Mouse (Mus musculus) limb, embryonic 15.5 days (tissue): ENCODE measurements around the gene Efnb3. TPM values are rescaled to one million over a fixed set of nuclear protein-coding genes. Genes with fewer than 3 reads are reported as not detected.
A peak's percentile ranks its signal among the peaks of the same experiment; 100 is the strongest.
"Not testable (repeated sequence)": the region's sequence is repeated elsewhere in the genome, so short reads cannot be mapped to it uniquely, and the experiment has no call there.

Experiments
- ATAC-seq: fragments of 200-750 bp; cut with Nextera tagmentation; 2 replicates; pipeline ENCODE4 v1.8.0; 2017; ENCODE audit warnings: low read depth, moderate TSS enrichment; ENCODE audit not compliant: insufficient number of reproducible peaks, low FRiP score, low TSS enrichment
- H3K27ac ChIP-seq: fragments of 300-500 bp; sonication (generic); 2 replicates; pipeline ENCODE4 v1.5.1; 2015; ENCODE audit warnings: moderate library complexity, mild to moderate bottlenecking, inconsistent platforms
- H3K27me3 ChIP-seq: fragments of 300-500 bp; sonication (generic); 2 replicates; pipeline ENCODE4 v1.6.1; 2015; ENCODE audit warnings: inconsistent platforms
- H3K36me3 ChIP-seq: fragments of 300-500 bp; sonication (generic); 2 replicates; pipeline ENCODE4 v1.6.1; 2015; ENCODE audit warnings: inconsistent platforms
- H3K4me1 ChIP-seq: fragments of 300-500 bp; sonication (generic); 2 replicates; pipeline ENCODE4 v1.6.1; 2015; ENCODE audit warnings: inconsistent platforms
- H3K4me2 ChIP-seq: fragments of 300-500 bp; sonication (generic); 2 replicates; pipeline ENCODE4 v1.6.1; 2015; ENCODE audit warnings: mild to moderate bottlenecking, inconsistent platforms
- H3K4me3 ChIP-seq: fragments of 300-500 bp; sonication (generic); 2 replicates; pipeline ENCODE4 v1.5.1; 2015; ENCODE audit warnings: mild to moderate bottlenecking, inconsistent platforms
- H3K9ac ChIP-seq: fragments of 300-500 bp; sonication (generic); 2 replicates; pipeline ENCODE4 v1.6.1; 2015; ENCODE audit warnings: inconsistent platforms
- H3K9me3 ChIP-seq: fragments of 300-500 bp; sonication (generic); 2 replicates; pipeline ENCODE4 v1.6.1; 2016; ENCODE audit warnings: inconsistent platforms
- WGBS: fragments of 180-500 bp; shearing (Covaris S2); methylation state at CpG from one replicate; pipeline ENCODE4 v1.1.7; 2015; 5-methylcytosine and 5-hydroxymethylcytosine counted together
- polyA plus RNA-seq: library from polyadenylated mRNA; unstranded; fragments of >200 nt; fragmentation: Nextera tagmentation; extraction: Ambion mirVana; gene quantifications from 2 replicates; pipeline ENCODE4 v1.2.1, GENCODE M21; 2015

Gene Efnb3
- polyA plus RNA-seq, 1 experiment from 2014 or later = 33.2 TPM

DNA sequence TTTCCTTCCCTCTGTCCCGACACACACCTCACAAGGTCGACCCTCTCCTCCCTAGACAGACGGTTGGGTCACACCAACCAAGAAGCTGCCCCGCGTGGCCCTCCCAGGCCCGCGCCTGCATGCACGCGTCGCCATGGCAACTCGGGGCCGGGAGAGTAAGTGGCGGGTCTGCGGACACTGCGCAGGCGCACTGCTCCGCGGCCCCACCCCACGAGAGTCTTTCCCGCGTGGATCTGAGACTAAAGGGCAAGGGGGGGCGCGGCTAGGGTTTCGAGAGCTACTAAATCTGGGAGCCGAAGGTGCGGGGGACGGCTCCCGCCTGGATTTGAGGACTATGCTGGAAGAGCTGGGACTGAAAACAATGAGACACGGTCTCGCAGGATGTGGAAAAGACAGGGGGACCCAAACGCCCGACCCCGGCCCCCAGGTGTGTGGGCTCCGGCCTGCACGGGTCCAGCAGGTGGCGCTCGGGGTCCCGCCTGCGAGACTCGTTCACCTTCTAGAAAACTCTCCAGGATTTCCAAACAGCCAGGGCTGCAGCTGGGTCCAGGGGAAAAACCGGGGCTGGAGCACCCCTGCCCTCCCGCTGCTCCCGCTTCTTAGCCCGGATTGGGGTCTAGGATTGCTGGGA lies 13.5 kb downstream of the Efnb3 start:
- Histone ChIP-seq H3K4me1 (peaks cover 27% of the 10 kb centered on the region), H3K9me3 (no peaks in the 10 kb centered on the region), H3K27me3 (no peaks in the 10 kb centered on the region), H3K4me3 (peak overlapping the region; percentile 54), H3K27ac (peak overlapping the region; percentile 89), H3K4me2 (peak overlapping the region; percentile 92), H3K36me3 (no peaks in the 10 kb centered on the region), H3K9ac (peak overlapping the region; percentile 57)
- under 1% methylated on average over 44 of the region's 44 CpGs for WGBS
- peak; percentile 71 for ATAC-seq

DNA sequence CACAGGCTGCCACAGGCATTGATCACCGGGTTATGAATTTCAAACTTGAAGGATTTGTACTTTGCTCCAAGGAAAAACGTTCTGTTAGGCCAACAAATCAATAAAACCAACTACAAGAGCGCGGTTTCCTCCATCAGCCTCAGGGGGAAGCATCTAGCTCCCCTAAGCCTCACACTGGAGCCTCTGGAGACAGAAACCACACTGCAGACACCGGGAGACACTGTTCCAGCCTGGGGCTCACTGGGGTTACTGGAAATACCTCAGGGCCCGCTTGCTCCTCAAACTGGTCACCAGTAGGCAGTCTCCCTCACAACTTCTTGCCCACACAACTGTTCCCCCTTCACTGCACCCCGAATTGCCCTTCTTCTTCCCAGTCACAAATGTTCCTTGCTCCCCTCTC lies 14.0 kb downstream of the Efnb3 start:
- Histone ChIP-seq H3K4me2 (peak overlapping the region; percentile 92), H3K9ac (peak overlapping the region; percentile 57), H3K27ac (peak overlapping the region; percentile 89), H3K4me1 (peaks cover 27% of the 10 kb centered on the region), H3K27me3 (no peaks in the 10 kb centered on the region), H3K9me3 (no peaks in the 10 kb centered on the region), H3K36me3 (no peaks in the 10 kb centered on the region), H3K4me3 (peak overlapping the region; percentile 54)
- no peak for ATAC-seq
- WGBS = 8% methylated on average over 7 of the region's 7 CpGs

DNA sequence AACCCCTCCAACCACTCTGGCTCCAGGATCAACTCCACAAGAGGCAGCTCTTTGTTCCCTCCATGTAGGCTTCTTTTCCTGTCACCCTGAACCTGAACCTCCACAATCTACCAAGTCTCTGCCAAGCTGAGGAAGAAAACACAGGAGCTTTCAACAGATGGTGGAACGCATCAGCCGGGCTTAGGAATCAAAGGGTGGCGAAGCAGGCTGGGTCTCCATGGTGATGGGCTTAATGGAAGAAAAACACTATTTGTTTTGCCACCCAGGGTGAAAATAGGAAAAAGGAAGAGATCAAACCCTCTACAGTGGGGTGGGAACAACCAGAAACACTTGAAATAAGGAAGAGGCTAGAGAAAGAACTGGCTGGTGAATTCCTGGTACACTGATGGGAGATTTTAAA lies 16.4 kb downstream of the Efnb3 start:
- Histone ChIP-seq H3K36me3 (no peaks in the 10 kb centered on the region), H3K4me2 (no peak overlapping the region), H3K4me3 (no peak overlapping the region), H3K9me3 (no peaks in the 10 kb centered on the region), H3K27ac (no peak overlapping the region), H3K9ac (no peak overlapping the region), H3K4me1 (peaks cover 22% of the 10 kb centered on the region), H3K27me3 (no peaks in the 10 kb centered on the region)
- no peak for ATAC-seq
- 34% methylated on average over 3 of the region's 3 CpGs for WGBS

DNA sequence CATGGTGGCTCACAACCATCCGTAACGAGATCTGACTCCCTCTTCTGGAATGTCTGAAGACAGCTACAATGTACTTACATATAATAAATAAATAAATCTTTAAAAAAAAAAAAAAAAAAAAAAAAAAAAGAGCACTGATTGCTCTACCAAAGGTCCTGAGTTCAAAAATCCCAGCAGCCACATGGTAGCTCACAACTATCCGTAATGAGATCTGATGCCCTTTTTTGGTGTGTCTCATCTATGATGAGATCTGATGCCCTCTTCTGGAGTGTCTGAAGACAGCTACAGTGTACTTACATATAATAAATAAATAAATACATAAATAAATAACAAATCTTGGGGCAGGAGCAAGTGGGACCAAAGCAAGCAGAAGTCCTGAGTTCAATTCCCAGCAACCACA lies 18.3 kb downstream of the Efnb3 start:
- 88% methylated on average over 2 of the region's 3 CpGs for WGBS
- H3K27ac ChIP-seq, H3K9ac ChIP-seq, H3K36me3 ChIP-seq, H3K27me3 ChIP-seq, H3K4me3 ChIP-seq, H3K4me2 ChIP-seq, H3K4me1 ChIP-seq, H3K9me3 ChIP-seq, ATAC-seq: not testable (repeated sequence)

DNA sequence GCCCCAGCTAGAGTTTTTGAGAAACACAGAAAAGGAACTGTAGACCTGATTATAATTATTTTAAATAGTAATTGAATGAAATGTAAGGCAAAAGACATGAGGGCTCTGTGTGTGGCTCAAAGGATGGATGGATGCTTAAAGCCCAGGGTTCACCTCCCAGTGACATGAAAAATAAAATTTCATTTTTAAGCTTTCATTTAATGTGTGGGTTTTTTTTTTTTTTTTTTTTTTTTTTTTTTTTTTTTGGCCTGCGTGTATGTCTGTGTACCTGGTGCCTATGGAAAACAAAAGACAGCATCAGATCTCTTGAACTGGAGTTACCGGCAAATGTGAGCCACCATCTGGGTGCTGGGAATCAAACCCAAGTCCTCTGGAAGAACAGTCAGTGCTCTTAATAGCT lies 19.3 kb downstream of the Efnb3 start:
- Histone ChIP-seq H3K27ac (no peak overlapping the region), H3K9ac (no peak overlapping the region), H3K4me3 (no peak overlapping the region), H3K9me3 (no peaks in the 10 kb centered on the region), H3K4me2 (no peak overlapping the region), H3K4me1 (peaks cover under 1% of the 10 kb centered on the region), H3K27me3 (no peaks in the 10 kb centered on the region), H3K36me3 (no peaks in the 10 kb centered on the region)
- WGBS = 100% methylated on average over 2 of the region's 2 CpGs
- no peak for ATAC-seq

DNA sequence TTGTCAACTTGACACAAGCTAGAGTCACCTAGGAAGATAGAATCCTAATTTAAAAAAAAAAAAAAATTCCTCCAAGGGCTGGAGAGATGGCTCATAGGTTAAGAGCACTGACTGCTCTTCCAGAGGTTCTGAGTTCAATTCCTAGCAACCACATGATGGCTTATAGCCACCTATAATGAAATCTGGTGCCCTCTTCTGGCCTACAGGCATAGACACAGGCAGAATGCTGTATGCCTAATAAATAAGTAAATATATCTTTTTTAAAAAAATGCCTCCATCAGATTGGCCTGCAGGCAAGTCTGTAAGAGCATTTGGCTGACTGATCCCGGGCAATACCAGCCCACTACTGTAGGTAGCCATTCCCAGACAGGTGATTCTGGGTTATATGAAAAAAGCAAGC lies 25.0 kb downstream of the Efnb3 start:
- H3K4me1 ChIP-seq = no peaks in the 10 kb centered on the region; the same call in 1 of the 2 replicates
- H3K4me3 ChIP-seq = no peak overlapping the region
- ATAC-seq = no peak
- no peaks in the 10 kb centered on the region for H3K36me3 ChIP-seq
- H3K9me3 ChIP-seq = no peaks in the 10 kb centered on the region
- H3K27ac ChIP-seq = no peak overlapping the region
- no peak overlapping the region for H3K9ac ChIP-seq
- WGBS = 82% methylated on average over 1 of the region's 1 CpGs
- H3K4me2 ChIP-seq = no peak overlapping the region
- no peaks in the 10 kb centered on the region for H3K27me3 ChIP-seq

DNA sequence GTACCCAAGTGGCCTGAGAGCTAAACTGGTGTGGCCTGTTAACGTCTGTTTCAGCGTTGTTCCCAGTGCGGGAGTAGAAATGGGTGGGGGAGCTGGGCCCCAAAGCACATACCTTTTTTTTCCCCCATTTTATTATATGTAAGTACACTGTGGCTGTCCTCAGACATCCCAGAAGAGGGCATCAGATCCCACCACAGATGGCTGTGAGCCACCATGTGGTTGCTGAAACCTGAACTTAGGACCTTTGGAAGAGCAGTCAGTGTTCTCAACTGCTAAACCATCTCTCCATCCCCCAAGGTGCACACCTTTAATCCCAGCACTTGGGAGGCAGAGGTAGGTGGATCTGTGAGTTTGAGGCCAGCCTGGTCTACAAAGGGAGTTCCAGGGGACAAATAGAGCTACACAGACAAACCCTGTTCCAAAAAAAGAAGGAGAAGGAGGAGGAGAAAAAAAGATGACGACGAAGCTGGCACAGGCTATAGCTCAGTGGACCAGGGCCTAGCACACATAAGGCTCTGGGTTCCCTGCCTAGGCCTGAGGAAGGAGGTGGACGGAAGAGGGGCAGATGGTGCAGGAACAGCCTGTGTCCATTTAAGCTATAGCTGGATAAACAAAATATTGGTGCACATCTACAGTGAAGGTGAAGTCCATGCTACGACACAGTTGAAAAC lies 27.4 kb downstream of the Efnb3 start:
- H3K27ac ChIP-seq = no peak overlapping the region
- no peak overlapping the region for H3K9ac ChIP-seq
- no peak overlapping the region for H3K4me3 ChIP-seq
- no peak for ATAC-seq
- 70% methylated on average over 7 of the region's 7 CpGs for WGBS
- peaks cover 2% of the 10 kb centered on the region; the same call in 1 of the 2 replicates for H3K4me1 ChIP-seq
- no peaks in the 10 kb centered on the region for H3K9me3 ChIP-seq
- no peaks in the 10 kb centered on the region for H3K36me3 ChIP-seq
- no peak overlapping the region for H3K4me2 ChIP-seq
- no peaks in the 10 kb centered on the region for H3K27me3 ChIP-seq

DNA sequence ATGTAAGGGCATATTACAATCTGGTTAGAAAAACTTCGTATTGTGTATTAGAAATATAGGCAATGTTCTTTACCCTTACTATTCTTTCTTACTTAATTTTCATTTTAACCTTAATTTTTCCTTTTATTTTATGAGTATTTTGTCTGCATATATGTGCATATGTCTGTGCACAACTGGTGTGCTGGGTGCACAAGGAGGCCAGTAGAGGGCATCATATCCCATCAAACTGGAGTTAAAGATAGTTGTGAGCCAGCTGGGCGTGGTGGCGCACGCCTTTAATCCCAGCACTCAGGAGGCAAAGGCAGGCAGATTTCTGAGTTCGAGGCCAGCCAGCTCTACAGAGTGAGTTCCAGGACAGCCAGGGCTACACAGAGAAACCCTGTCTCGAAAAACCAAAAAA lies 29.2 kb downstream of the Efnb3 start:
- not testable (repeated sequence) for H3K27ac ChIP-seq, H3K9ac ChIP-seq, H3K27me3 ChIP-seq, H3K36me3 ChIP-seq, H3K4me3 ChIP-seq, H3K4me1 ChIP-seq, H3K4me2 ChIP-seq, H3K9me3 ChIP-seq, ATAC-seq
- whole genome bisulfite sequencing = 91% methylated on average over 6 of the region's 6 CpGs

DNA sequence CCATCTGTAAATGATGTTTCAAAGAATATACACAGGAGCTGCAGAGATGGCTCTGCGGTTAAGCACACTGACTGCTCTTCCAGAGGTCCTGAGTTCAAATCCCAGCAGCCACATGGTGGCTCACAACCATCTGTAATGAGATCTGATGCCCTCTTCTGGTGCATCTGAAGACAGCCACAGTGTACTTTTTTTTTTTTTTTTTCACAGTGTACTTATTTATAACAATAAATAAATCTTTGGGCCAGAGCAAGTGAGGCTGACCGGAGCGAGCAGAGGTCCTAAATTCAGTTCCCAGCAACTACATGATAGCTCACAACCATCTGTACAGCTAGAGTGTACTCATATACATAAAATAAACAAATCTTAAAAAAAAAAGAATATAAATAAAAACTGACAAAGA lies 29.7 kb downstream of the Efnb3 start:
- H3K36me3 ChIP-seq, H3K4me2 ChIP-seq, H3K9ac ChIP-seq, H3K27ac ChIP-seq, H3K4me1 ChIP-seq, H3K4me3 ChIP-seq, ATAC-seq, H3K27me3 ChIP-seq, H3K9me3 ChIP-seq: not testable (repeated sequence)
- 98% methylated on average over 3 of the region's 3 CpGs for WGBS

DNA sequence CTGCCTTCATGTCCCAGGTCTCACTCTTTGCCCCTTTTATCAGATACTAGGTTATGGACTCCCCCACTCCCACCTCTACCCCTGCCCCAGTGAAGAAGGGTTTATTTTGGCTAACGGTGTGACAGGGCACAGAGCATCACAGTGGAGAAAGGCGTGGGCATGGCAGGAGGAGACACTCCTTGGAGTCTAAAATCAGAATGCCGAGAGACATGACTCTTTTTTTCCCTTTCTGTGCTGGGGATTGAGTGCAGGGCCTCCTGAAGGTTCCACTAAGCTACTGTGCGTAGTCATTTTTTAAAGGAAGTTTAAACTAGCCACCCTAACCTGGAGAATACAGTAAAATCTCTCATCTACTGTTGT lies 32.0 kb downstream of the Efnb3 start:
- H3K27me3 ChIP-seq = no peaks in the 10 kb centered on the region
- 86% methylated on average over 4 of the region's 4 CpGs for WGBS
- ATAC-seq = no peak
- H3K36me3 ChIP-seq = no peaks in the 10 kb centered on the region
- no peak overlapping the region for H3K27ac ChIP-seq
- no peak overlapping the region for H3K4me3 ChIP-seq
- H3K4me2 ChIP-seq = no peak overlapping the region
- no peaks in the 10 kb centered on the region for H3K9me3 ChIP-seq
- H3K4me1 ChIP-seq = peaks cover 8% of the 10 kb centered on the region; the same call in 1 of the 2 replicates
- H3K9ac ChIP-seq = no peak overlapping the region

DNA sequence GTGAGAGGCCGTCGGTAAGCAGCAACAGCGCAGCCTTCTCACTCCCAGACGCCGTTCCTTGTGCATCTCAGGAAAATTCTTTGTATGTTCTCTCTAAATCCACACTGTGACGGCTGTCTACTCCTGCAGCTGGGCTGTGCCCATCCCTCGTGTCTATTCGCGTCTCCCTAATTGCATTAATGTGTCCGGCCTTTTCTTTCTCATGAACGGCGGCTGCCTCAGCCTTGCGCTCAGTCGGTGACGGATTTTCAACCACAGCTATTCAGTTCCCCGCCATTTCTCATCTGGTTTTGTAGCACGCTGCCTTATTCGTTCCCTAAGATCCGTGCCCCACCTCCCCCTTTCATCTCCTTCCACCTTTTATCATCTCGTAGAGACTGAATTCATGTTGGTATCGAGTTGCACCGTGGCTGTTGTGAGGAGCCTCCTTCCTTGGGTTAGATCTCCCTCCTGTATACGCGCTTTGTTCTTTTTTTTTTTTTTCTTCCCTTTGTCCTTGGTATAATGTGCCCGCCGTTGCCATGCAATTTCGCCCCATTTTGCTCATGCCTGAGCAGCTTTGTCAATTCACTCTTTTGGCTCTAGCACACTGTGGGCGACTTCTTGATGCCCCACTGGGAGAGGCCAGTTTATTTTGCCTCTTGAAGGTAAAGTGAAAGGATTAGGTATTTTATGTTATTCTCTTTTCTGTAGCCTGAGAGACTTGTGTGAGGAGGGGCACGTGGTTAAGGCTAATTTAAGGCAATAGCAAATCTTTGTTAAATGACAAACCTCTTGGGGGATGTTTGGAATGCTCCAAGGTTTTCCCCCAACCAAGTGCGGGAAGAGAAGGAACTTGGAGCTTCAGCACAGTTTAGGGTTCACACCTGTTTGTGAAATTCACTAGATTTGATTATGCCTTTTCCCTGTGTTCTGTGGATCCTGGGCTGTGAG lies 32.6 kb downstream of the Efnb3 start:
- H3K27me3 ChIP-seq = no peaks in the 10 kb centered on the region
- H3K9me3 ChIP-seq = no peaks in the 10 kb centered on the region
- peaks cover 8% of the 10 kb centered on the region; the same call in 1 of the 2 replicates for H3K4me1 ChIP-seq
- H3K4me2 ChIP-seq = peak overlapping the region; percentile 56
- 0 out of 2 replicates have a peak overlapping the region, but pooled peaks have one; percentile 8 for H3K9ac ChIP-seq
- H3K36me3 ChIP-seq = no peaks in the 10 kb centered on the region
- H3K27ac ChIP-seq = peak overlapping the region; percentile 52
- peak overlapping the region; percentile 30 for H3K4me3 ChIP-seq
- WGBS = 7% methylated on average over 30 of the region's 30 CpGs
- no peak for ATAC-seq

DNA sequence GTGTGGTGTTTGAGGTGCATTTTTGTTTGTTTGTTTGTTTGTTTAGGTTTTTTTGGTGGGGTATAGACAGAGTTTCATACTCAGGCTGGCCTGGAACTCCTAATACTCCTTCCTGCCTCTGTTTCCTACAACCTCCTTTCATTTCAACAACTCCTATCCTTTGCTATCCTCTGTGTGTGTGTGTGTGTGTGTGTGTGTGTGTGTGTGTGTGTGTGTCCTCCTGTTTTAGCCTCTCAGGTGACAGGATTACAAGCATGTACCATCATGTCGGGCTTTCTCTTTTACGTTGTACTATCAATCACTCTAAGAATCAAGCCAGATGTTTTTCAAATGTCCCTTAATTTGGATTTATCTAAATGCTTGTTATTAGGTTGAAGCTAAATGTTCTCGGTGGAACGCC lies 33.4 kb downstream of the Efnb3 start:
- no peaks in the 10 kb centered on the region for H3K9me3 ChIP-seq
- WGBS = 28% methylated on average over 4 of the region's 4 CpGs
- H3K27ac ChIP-seq = peak overlapping the region; percentile 52; the same call in 1 of the 2 replicates
- peaks cover 8% of the 10 kb centered on the region; the same call in 1 of the 2 replicates for H3K4me1 ChIP-seq
- no peak overlapping the region for H3K9ac ChIP-seq
- peak overlapping the region; percentile 30; the same call in 1 of the 2 replicates for H3K4me3 ChIP-seq
- H3K27me3 ChIP-seq = no peaks in the 10 kb centered on the region
- no peaks in the 10 kb centered on the region for H3K36me3 ChIP-seq
- H3K4me2 ChIP-seq = peak overlapping the region; percentile 56
- no peak for ATAC-seq
